Mouse (Mus musculus): Measurements from ENCODE around the gene Smpd2. TPM values are rescaled to one million over a fixed set of nuclear protein-coding genes. Genes with fewer than 3 reads are reported as not detected.
A peak's percentile ranks its signal among the peaks of the same experiment; 100 is the strongest.

Smpd2 gene
- total RNA-seq, 1 experiment from 2014 or later = 15.0 TPM

GRCm38 (mm10) chr10:41472962-41473481 lies 17.1 kb downstream of the Smpd2 start:
- no peak for ATAC-seq (replicated peaks in 1 of 2; ENCODE audit: insufficient read depth in 1 of 2, low FRiP score in 2 of 2, low TSS enrichment in 1 of 2, low read depth in 1 of 2, poor library complexity in 2 of 2, severe bottlenecking in 2 of 2)

GRCm38 (mm10) chr10:41472534-41472933 lies 17.6 kb downstream of the Smpd2 start:
- ATAC-seq (replicated peaks in 1 of 2; ENCODE audit: insufficient read depth in 1 of 2, low FRiP score in 2 of 2, low TSS enrichment in 1 of 2, low read depth in 1 of 2, poor library complexity in 2 of 2, severe bottlenecking in 2 of 2) = no peak

GRCm38 (mm10) chr10:41470693-41471092 lies 19.5 kb downstream of the Smpd2 start:
- ATAC-seq (replicated peaks in 1 of 2; ENCODE audit: insufficient read depth in 1 of 2, low FRiP score in 2 of 2, low TSS enrichment in 1 of 2, low read depth in 1 of 2, poor library complexity in 2 of 2, severe bottlenecking in 2 of 2) = no peak

- ATAC-seq (replicated peaks in 1 of 2; ENCODE audit: insufficient read depth in 1 of 2, low FRiP score in 2 of 2, low TSS enrichment in 1 of 2, low read depth in 1 of 2, poor library complexity in 2 of 2, severe bottlenecking in 2 of 2) = no peak
Observed at GRCm38 (mm10) chr10:41467325-41467724, 22.8 kb downstream of the Smpd2 start.

- ATAC-seq (replicated peaks in 1 of 2; ENCODE audit: insufficient read depth in 1 of 2, low FRiP score in 2 of 2, low TSS enrichment in 1 of 2, low read depth in 1 of 2, poor library complexity in 2 of 2, severe bottlenecking in 2 of 2) = no peak
Observed at GRCm38 (mm10) chr10:41464401-41464955, 25.7 kb downstream of the Smpd2 start.

GRCm38 (mm10) chr10:41461057-41461722 lies 29.0 kb downstream of the Smpd2 start:
- no peak for ATAC-seq (replicated peaks in 1 of 2; ENCODE audit: insufficient read depth in 1 of 2, low FRiP score in 2 of 2, low TSS enrichment in 1 of 2, low read depth in 1 of 2, poor library complexity in 2 of 2, severe bottlenecking in 2 of 2)

GRCm38 (mm10) chr10:41460501-41460900 lies 29.7 kb downstream of the Smpd2 start:
- no peak for ATAC-seq (replicated peaks in 1 of 2; ENCODE audit: insufficient read depth in 1 of 2, low FRiP score in 2 of 2, low TSS enrichment in 1 of 2, low read depth in 1 of 2, poor library complexity in 2 of 2, severe bottlenecking in 2 of 2)

GRCm38 (mm10) chr10:41459990-41460389 lies 30.2 kb downstream of the Smpd2 start:
- ATAC-seq (replicated peaks in 1 of 2; ENCODE audit: insufficient read depth in 1 of 2, low FRiP score in 2 of 2, low TSS enrichment in 1 of 2, low read depth in 1 of 2, poor library complexity in 2 of 2, severe bottlenecking in 2 of 2) = no peak

GRCm38 (mm10) chr10:41452791-41453190 lies 37.4 kb downstream of the Smpd2 start:
- no peak for ATAC-seq (replicated peaks in 1 of 2; ENCODE audit: insufficient read depth in 1 of 2, low FRiP score in 2 of 2, low TSS enrichment in 1 of 2, low read depth in 1 of 2, poor library complexity in 2 of 2, severe bottlenecking in 2 of 2)

GRCm38 (mm10) chr10:41451656-41452055 lies 38.5 kb downstream of the Smpd2 start:
- ATAC-seq (replicated peaks in 1 of 2; ENCODE audit: insufficient read depth in 1 of 2, low FRiP score in 2 of 2, low TSS enrichment in 1 of 2, low read depth in 1 of 2, poor library complexity in 2 of 2, severe bottlenecking in 2 of 2) = no peak

GRCm38 (mm10) chr10:41450780-41451522 lies 39.2 kb downstream of the Smpd2 start:
- ATAC-seq (replicated peaks in 1 of 2; ENCODE audit: insufficient read depth in 1 of 2, low FRiP score in 2 of 2, low TSS enrichment in 1 of 2, low read depth in 1 of 2, poor library complexity in 2 of 2, severe bottlenecking in 2 of 2) = no peak

- ATAC-seq (replicated peaks in 1 of 2; ENCODE audit: insufficient read depth in 1 of 2, low FRiP score in 2 of 2, low TSS enrichment in 1 of 2, low read depth in 1 of 2, poor library complexity in 2 of 2, severe bottlenecking in 2 of 2) = peak; percentile 87 to 97
Observed at GRCm38 (mm10) chr10:41450137-41450670, 40.0 kb downstream of the Smpd2 start, which contains the start of gene Zbtb24. Zbtb24 (plus strand) TSS chr10:41450383.

GRCm38 (mm10) chr10:41449684-41450083 lies 40.5 kb downstream of the Smpd2 start:
- peak; percentile 23 to 33; a peak in 2 of 4 replicates for ATAC-seq (replicated peaks in 1 of 2; ENCODE audit: insufficient read depth in 1 of 2, low FRiP score in 2 of 2, low TSS enrichment in 1 of 2, low read depth in 1 of 2, poor library complexity in 2 of 2, severe bottlenecking in 2 of 2)

GRCm38 (mm10) chr10:41448216-41448615 lies 42.0 kb downstream of the Smpd2 start:
- no peak for ATAC-seq (replicated peaks in 1 of 2; ENCODE audit: insufficient read depth in 1 of 2, low FRiP score in 2 of 2, low TSS enrichment in 1 of 2, low read depth in 1 of 2, poor library complexity in 2 of 2, severe bottlenecking in 2 of 2)

Other genes starting within 250 kb of the Smpd2 start
- gene Fig4, start 187.1 kb downstream of the Smpd2 start, total RNA-seq (2017) = 39.2 and 39.8 TPM in 2 replicates
- not detected in 2 replicates for gene Ak9, start 186.4 kb downstream of the Smpd2 start, total RNA-seq (2017)
- gene Zbtb24, start 40.0 kb downstream of the Smpd2 start, total RNA-seq (2017) = 23.9 and 33.7 TPM in 2 replicates
- 15.6 and 43.6 TPM in 2 replicates for gene Mical1, start 14.1 kb downstream of the Smpd2 start, total RNA-seq (2017)
- gene Ppil6, start 70 bp upstream of the Smpd2 start, total RNA-seq (2017) = 1.4 TPM in 1 of 2 replicates, not detected in the other
- gene Cd164, start 29.0 kb upstream of the Smpd2 start, total RNA-seq (2017) = 144 and 160 TPM in 2 replicates
- gene Ccdc162, start 226.3 kb upstream of the Smpd2 start, total RNA-seq (2017) = not detected in 2 replicates

All from hematopoietic stem cell, adult 5-6 weeks (primary cell).